Mouse (Mus musculus) CH12.LX (cell line): ENCODE measurements at regions not wholly inside any gene's neighbourhood (a gene's known extent, or its start where the extent isn't known, plus 50 kb on each side); places are given as distances from the start of the nearest gene placed in this dataset.

Experiments
- BHLHE40 ChIP-seq: IDR thresholded peaks from 2 replicates; pipeline ENCODE4 v1.6.1; 2011; ENCODE audit warnings: mild to moderate bottlenecking, low read depth, low read length, improper control_type of control experiment
- MEF2A ChIP-seq: IDR thresholded peaks from 2 replicates; pipeline ENCODE4 v1.6.1; 2014; ENCODE audit warnings: low read depth, mild to moderate bottlenecking, inconsistent platforms, low read length, improper control_type of control experiment, borderline replicate concordance
- NELFE ChIP-seq: IDR thresholded peaks from 2 replicates; pipeline ENCODE4 v1.6.1; 2011; ENCODE audit warnings: low read depth, low read length, improper control_type of control experiment
- POLR2A ChIP-seq: IDR thresholded peaks from 2 replicates; pipeline ENCODE4 v1.6.1; 2011; ENCODE audit warnings: low read depth, mild to moderate bottlenecking, improper control_type of control experiment, low read length
- POLR2AphosphoS2 ChIP-seq: IDR thresholded peaks from 2 replicates; pipeline ENCODE4 v1.6.1; 2011; ENCODE audit warnings: low read depth, low read length, improper control_type of control experiment
- RAD21 ChIP-seq: IDR thresholded peaks from 2 replicates; pipeline ENCODE4 v1.6.1; 2011; ENCODE audit warnings: low read depth, mild to moderate bottlenecking, low read length, improper control_type of control experiment, moderate library complexity
- SMC3 ChIP-seq: IDR thresholded peaks from 2 replicates; pipeline ENCODE4 v1.6.1; 2011; ENCODE audit warnings: low read depth, low read length, improper control_type of control experiment
- ZC3H11A ChIP-seq: IDR thresholded peaks from 2 replicates; pipeline ENCODE4 v1.6.1; 2012; ENCODE audit warnings: low read depth, mild to moderate bottlenecking, inconsistent platforms, low read length, improper control_type of control experiment
- ZMIZ1 ChIP-seq: IDR thresholded peaks from 2 replicates; pipeline ENCODE4 v1.6.1; 2012; ENCODE audit warnings: low read depth, mild to moderate bottlenecking, inconsistent platforms, low read length, improper control_type of control experiment
- ZNF384 ChIP-seq: IDR thresholded peaks from 2 replicates; pipeline ENCODE4 v1.6.1; 2012; ENCODE audit warnings: low read depth, low read length, improper control_type of control experiment, inconsistent platforms

DNA sequence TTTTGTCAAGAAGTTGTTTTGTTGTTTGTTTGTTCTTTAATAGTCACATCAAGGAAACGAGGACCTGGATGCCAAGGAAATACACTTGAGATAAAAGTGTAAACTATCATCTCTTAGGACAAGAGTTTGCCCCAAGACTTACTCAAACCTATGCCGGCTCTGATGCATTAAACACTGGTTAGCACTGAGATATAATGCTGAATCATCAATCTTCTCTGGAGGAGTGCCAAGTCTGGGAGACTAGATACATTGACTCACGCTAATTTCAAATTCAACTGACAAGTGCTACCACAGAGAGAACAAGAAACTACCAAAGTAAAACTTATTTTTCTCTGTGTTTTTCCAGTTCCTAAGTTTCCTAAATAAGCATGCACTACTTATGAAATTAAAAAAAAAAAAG, 249.5 kb upstream of the Gm15217 start:
- no peak for TF ChIP-seq ZC3H11A
- no peak for TF ChIP-seq MEF2A
- TF ChIP-seq RAD21, result no peak
- no peak for TF ChIP-seq POLR2A
- no peak for TF ChIP-seq ZMIZ1
- TF ChIP-seq ZNF384, result no peak
- TF ChIP-seq BHLHE40, result no peak
- no peak for TF ChIP-seq NELFE
- no peak for TF ChIP-seq POLR2AphosphoS2
- no peak for TF ChIP-seq SMC3
